Mouse (Mus musculus) small intestine, adult 2 months (tissue): ENCODE measurements around the gene Ldlrad1.

Experiments used
- CTCF ChIP-seq: fragments of 200-500 bp; IDR thresholded peaks from 2 replicates; pipeline ENCODE4 v1.5.1; 2012; ENCODE audit warnings: low read depth, mild to moderate bottlenecking, control low read depth, inconsistent platforms, low read length, moderate library complexity, mixed read lengths; ENCODE audit not compliant: insufficient replicate concordance, insufficient read length; ENCODE audit errors: extremely low read depth
- POLR2A ChIP-seq: fragments of 200-500 bp; IDR thresholded peaks from 2 replicates; pipeline ENCODE4 v1.6.1; 2012; ENCODE audit warnings: low read depth, mild to moderate bottlenecking, control low read depth, inconsistent platforms, low read length, moderate library complexity

GRCm38 (mm10) chr4:107211936-107212335 is 3.0 kb downstream of the Ldlrad1 start:
- no peak for TF ChIP-seq CTCF
- TF ChIP-seq POLR2A, result no peak
